Mouse (Mus musculus) CH12.LX (cell line): ENCODE measurements around the gene Fasl. TPM values are rescaled to one million over a fixed set of nuclear protein-coding genes. Genes with fewer than 3 reads are reported as not detected.

Source experiments
- DNase-seq: peaks from one replicate; pipeline ENCODE4 v3.0.0-alpha.2; 2013; ENCODE audit errors: extremely low read depth
- H3K27ac ChIP-seq: 2 replicates; pipeline ENCODE4 v1.5.1; 2012; ENCODE audit warnings: low read depth, mild to moderate bottlenecking, control low read depth, moderate library complexity; ENCODE audit not compliant: insufficient read depth
- H3K27me3 ChIP-seq: replicated peaks from 2 replicates; pipeline ENCODE3; 2012; ENCODE audit warnings: inconsistent platforms
- H3K36me3 ChIP-seq, 2 experiments: replicated peaks in 1 of 2; 2 replicates each; pipeline versions ENCODE3 to v1.6.1; 2012; ENCODE audit warnings: inconsistent platforms in 1 of 2, low read length in 1 of 2, mild to moderate bottlenecking in 1 of 2, mixed read lengths in 1 of 2, moderate library complexity in 1 of 2; ENCODE audit not compliant: control insufficient read depth in 1 of 2, insufficient read depth in 1 of 2
- H3K4me1 ChIP-seq, 2 experiments: 2 replicates each; pipeline ENCODE4 v1.6.1; 2012; ENCODE audit warnings: inconsistent platforms in 1 of 2, moderate library complexity in 1 of 2; ENCODE audit not compliant: insufficient read depth in 2 of 2, control insufficient read depth in 1 of 2
- H3K4me2 ChIP-seq: 2 replicates; pipeline ENCODE4 v1.6.1; 2012; ENCODE audit warnings: low read depth, mild to moderate bottlenecking, control low read depth; ENCODE audit not compliant: poor library complexity, insufficient read depth, severe bottlenecking
- H3K4me3 ChIP-seq, 3 experiments: fragments of 150-350 bp in 1 of 3; sonication (generic) in 1 of 3; replicated peaks in 1 of 3; 2 replicates each; pipeline versions ENCODE3 to v1.5.1; 2011 to 2012; ENCODE audit warnings: low read depth in 2 of 3, low read length in 2 of 3, mild to moderate bottlenecking in 2 of 3, moderate library complexity in 2 of 3, control low read depth in 1 of 3, improper control_type of control experiment in 1 of 3, inconsistent platforms in 1 of 3, mixed read lengths in 1 of 3; ENCODE audit not compliant: poor library complexity in 1 of 3
- H3K79me2 ChIP-seq: replicated peaks from 2 replicates; pipeline ENCODE4 v1.6.1; 2012; ENCODE audit warnings: mild to moderate bottlenecking, moderate library complexity; ENCODE audit not compliant: control insufficient read depth, poor library complexity, insufficient read depth, severe bottlenecking; ENCODE audit errors: extremely low read depth
- H3K9ac ChIP-seq: 2 replicates; pipeline ENCODE4 v1.6.1; 2012; ENCODE audit warnings: low read depth, mild to moderate bottlenecking, control low read depth, moderate library complexity; ENCODE audit not compliant: insufficient read depth
- H3K9me3 ChIP-seq: replicated peaks from 2 replicates; pipeline ENCODE3; 2012; ENCODE audit warnings: low read length, inconsistent platforms, mixed read lengths
- BHLHE40 ChIP-seq: IDR thresholded peaks from 2 replicates; pipeline ENCODE4 v1.6.1; 2011; ENCODE audit warnings: mild to moderate bottlenecking, low read depth, low read length, improper control_type of control experiment
- CHD1 ChIP-seq: IDR thresholded peaks from 2 replicates; pipeline ENCODE4 v1.6.1; 2012; ENCODE audit warnings: low read depth, low read length, improper control_type of control experiment, inconsistent platforms
- CHD2 ChIP-seq: IDR thresholded peaks from 2 replicates; pipeline ENCODE4 v1.6.1; 2011; ENCODE audit warnings: low read length, improper control_type of control experiment
- CTCF ChIP-seq, 2 experiments: IDR thresholded peaks in 1 of 2; conservative IDR thresholded peaks in 1 of 2; 2 replicates each; pipeline ENCODE4 v1.5.1; 2011 to 2012; ENCODE audit warnings: low read depth in 2 of 2, low read length in 2 of 2, improper control_type of control experiment in 1 of 2, inconsistent platforms in 1 of 2, mild to moderate bottlenecking in 1 of 2, moderate library complexity in 1 of 2
- E2F4 ChIP-seq: IDR thresholded peaks from 2 replicates; pipeline ENCODE4 v1.6.1; 2011; ENCODE audit warnings: low read depth, low read length, improper control_type of control experiment; ENCODE audit not compliant: insufficient replicate concordance
- ELF1 ChIP-seq: IDR thresholded peaks from 2 replicates; pipeline ENCODE4 v1.6.1; 2014; ENCODE audit warnings: low read depth, mild to moderate bottlenecking, inconsistent platforms, low read length, improper control_type of control experiment
- EP300 ChIP-seq: IDR thresholded peaks from 2 replicates; pipeline ENCODE4 v1.6.1; 2011; ENCODE audit warnings: low read length, improper control_type of control experiment
- ETS1 ChIP-seq: conservative IDR thresholded peaks from 2 replicates; pipeline ENCODE4 v1.6.1; 2012; ENCODE audit warnings: low read depth, mild to moderate bottlenecking, inconsistent platforms, low read length, improper control_type of control experiment, moderate library complexity
- GABPA ChIP-seq: IDR thresholded peaks from 2 replicates; pipeline ENCODE4 v1.6.1; 2012; ENCODE audit warnings: low read depth, low read length, improper control_type of control experiment, inconsistent platforms; ENCODE audit not compliant: insufficient replicate concordance
- HCFC1 ChIP-seq: IDR thresholded peaks from 2 replicates; pipeline ENCODE4 v1.6.1; 2012; ENCODE audit warnings: low read depth, mild to moderate bottlenecking, inconsistent platforms, low read length, improper control_type of control experiment
- IRF4 ChIP-seq: IDR thresholded peaks from 2 replicates; pipeline ENCODE4 v1.6.1; 2014; ENCODE audit warnings: low read depth, mild to moderate bottlenecking, inconsistent platforms, low read length, improper control_type of control experiment
- JUN ChIP-seq: IDR thresholded peaks from 2 replicates; pipeline ENCODE4 v1.6.1; 2011; ENCODE audit warnings: low read depth, mild to moderate bottlenecking, low read length, improper control_type of control experiment, moderate library complexity; ENCODE audit not compliant: insufficient read depth
- JUND ChIP-seq: conservative IDR thresholded peaks from 2 replicates; pipeline ENCODE4 v1.6.1; 2011; ENCODE audit warnings: low read depth, low read length, improper control_type of control experiment
- KAT2A ChIP-seq: IDR thresholded peaks from 2 replicates; pipeline ENCODE4 v1.6.1; 2012; ENCODE audit warnings: low read length, improper control_type of control experiment, inconsistent platforms; ENCODE audit not compliant: insufficient replicate concordance
- MAFK ChIP-seq: IDR thresholded peaks from 2 replicates; pipeline ENCODE4 v1.6.1; 2011; ENCODE audit warnings: low read length, improper control_type of control experiment; ENCODE audit not compliant: insufficient replicate concordance
- MAX ChIP-seq: IDR thresholded peaks from 2 replicates; pipeline ENCODE4 v1.6.1; 2011; ENCODE audit warnings: low read length, improper control_type of control experiment
- MAZ ChIP-seq: IDR thresholded peaks from 2 replicates; pipeline ENCODE4 v1.6.1; 2012; ENCODE audit warnings: low read depth, mild to moderate bottlenecking, inconsistent platforms, low read length, improper control_type of control experiment, moderate library complexity
- MEF2A ChIP-seq: IDR thresholded peaks from 2 replicates; pipeline ENCODE4 v1.6.1; 2014; ENCODE audit warnings: low read depth, mild to moderate bottlenecking, inconsistent platforms, low read length, improper control_type of control experiment, borderline replicate concordance
- MXI1 ChIP-seq: IDR thresholded peaks from 2 replicates; pipeline ENCODE4 v1.6.1; 2011; ENCODE audit warnings: mild to moderate bottlenecking, low read depth, low read length, improper control_type of control experiment
- MYC ChIP-seq: IDR thresholded peaks from 2 replicates; pipeline ENCODE4 v1.6.1; 2011; ENCODE audit warnings: low read depth, mild to moderate bottlenecking, improper control_type of control experiment, low read length
- NELFE ChIP-seq: IDR thresholded peaks from 2 replicates; pipeline ENCODE4 v1.6.1; 2011; ENCODE audit warnings: low read depth, low read length, improper control_type of control experiment
- NRF1 ChIP-seq: IDR thresholded peaks from 2 replicates; pipeline ENCODE4 v1.6.1; 2014; ENCODE audit warnings: low read depth, mild to moderate bottlenecking, inconsistent platforms, low read length, improper control_type of control experiment, moderate library complexity
- PAX5 ChIP-seq: IDR thresholded peaks from 2 replicates; pipeline ENCODE4 v1.6.1; 2012; ENCODE audit warnings: low read length, inconsistent platforms, mixed read lengths
- POLR2A ChIP-seq: IDR thresholded peaks from 2 replicates; pipeline ENCODE4 v1.6.1; 2011; ENCODE audit warnings: low read depth, mild to moderate bottlenecking, improper control_type of control experiment, low read length
- POLR2AphosphoS2 ChIP-seq: IDR thresholded peaks from 2 replicates; pipeline ENCODE4 v1.6.1; 2011; ENCODE audit warnings: low read depth, low read length, improper control_type of control experiment
- RAD21 ChIP-seq: IDR thresholded peaks from 2 replicates; pipeline ENCODE4 v1.6.1; 2011; ENCODE audit warnings: low read depth, mild to moderate bottlenecking, low read length, improper control_type of control experiment, moderate library complexity
- RCOR1 ChIP-seq: conservative IDR thresholded peaks from 2 replicates; pipeline ENCODE4 v1.6.1; 2012; ENCODE audit warnings: low read depth, mild to moderate bottlenecking, inconsistent platforms, low read length, improper control_type of control experiment
- SIN3A ChIP-seq: IDR thresholded peaks from 2 replicates; pipeline ENCODE4 v1.6.1; 2012; ENCODE audit warnings: low read length, improper control_type of control experiment, inconsistent platforms
- SMC3 ChIP-seq: IDR thresholded peaks from 2 replicates; pipeline ENCODE4 v1.6.1; 2011; ENCODE audit warnings: low read depth, low read length, improper control_type of control experiment
- TBP ChIP-seq: conservative IDR thresholded peaks from 2 replicates; pipeline ENCODE4 v1.6.1; 2011; ENCODE audit warnings: low read depth, low read length, improper control_type of control experiment
- TCF12 ChIP-seq: IDR thresholded peaks from 2 replicates; pipeline ENCODE4 v1.6.1; 2014; ENCODE audit warnings: low read depth, mild to moderate bottlenecking, inconsistent platforms, low read length, improper control_type of control experiment
- UBTF ChIP-seq: IDR thresholded peaks from 2 replicates; pipeline ENCODE4 v1.6.1; 2012; ENCODE audit warnings: low read depth, mild to moderate bottlenecking, inconsistent platforms, low read length, improper control_type of control experiment, moderate library complexity
- USF1 ChIP-seq: IDR thresholded peaks from 2 replicates; pipeline ENCODE4 v1.6.1; 2014; ENCODE audit warnings: low read depth, mild to moderate bottlenecking, inconsistent platforms, low read length, improper control_type of control experiment
- USF2 ChIP-seq: conservative IDR thresholded peaks from 2 replicates; pipeline ENCODE4 v1.6.1; 2011; ENCODE audit warnings: low read depth, low read length, improper control_type of control experiment
- ZC3H11A ChIP-seq: IDR thresholded peaks from 2 replicates; pipeline ENCODE4 v1.6.1; 2012; ENCODE audit warnings: low read depth, mild to moderate bottlenecking, inconsistent platforms, low read length, improper control_type of control experiment
- ZKSCAN1 ChIP-seq: IDR thresholded peaks from 2 replicates; pipeline ENCODE4 v1.6.1; 2012; ENCODE audit warnings: low read depth, inconsistent platforms, low read length, improper control_type of control experiment, borderline replicate concordance
- ZMIZ1 ChIP-seq: IDR thresholded peaks from 2 replicates; pipeline ENCODE4 v1.6.1; 2012; ENCODE audit warnings: low read depth, mild to moderate bottlenecking, inconsistent platforms, low read length, improper control_type of control experiment
- ZNF384 ChIP-seq: IDR thresholded peaks from 2 replicates; pipeline ENCODE4 v1.6.1; 2012; ENCODE audit warnings: low read depth, low read length, improper control_type of control experiment, inconsistent platforms
- dilution Hi-C: fragments of 300-500 bp; cut with MboI; formaldehyde crosslinking; loops from 2 replicates; pipeline ENCODE4 v1.14.3; 2020; ENCODE audit warnings: low sequenced_read_pairs; ENCODE audit not compliant: extremely low pct_unique_long_range_greater_than_20kb, extremely low pct_ligation_motif_present
- in situ Hi-C: fragments of 300-500 bp; cut with MboI; formaldehyde crosslinking; loops from 3 replicates; pipeline ENCODE4 v1.14.3; 2019; ENCODE audit warnings: low sequenced_read_pairs, low pct_ligation_motif_present, low pct_unique_long_range_greater_than_20kb, mixed read lengths
- polyA plus RNA-seq: library from polyadenylated mRNA; unstranded; fragments of >175 nt; gene quantifications from 2 replicates; pipeline ENCODE4 v1.2.1, GENCODE M21; 2012; ENCODE audit warnings: low read depth; ENCODE audit not compliant: insufficient read length
- total RNA-seq, 2 experiments: library from RNA; depleted of rRNA; stranded (reverse); fragments of 300-350 nt in 1 of 2; fragments of >200 nt in 1 of 2; gene quantifications; 2 replicates each; pipeline ENCODE4 v1.2.3; 2012 to 2014

The Fasl gene
- total and polyA plus RNA-seq, 3 experiments = 0.08 to 0.32 TPM; not detected in 1

GRCm38 (mm10) chr1:161766656-161767055 lies 21.6 kb downstream of the Fasl start:
- peak overlapping the region; percentile 45 for H3K9ac ChIP-seq
- dilution Hi-C loops (no loop called here), in situ Hi-C loops (no loop called here)
- no peaks in the 10 kb centered on the region for H3K36me3 ChIP-seq
- no peak for TF ChIP-seq KAT2A
- TF ChIP-seq SIN3A = peak; percentile 60; the same call in 1 of the 2 replicates
- peak; percentile 65; the same call in 1 of the 2 replicates for TF ChIP-seq TCF12
- TF ChIP-seq SMC3 = no peak
- TF ChIP-seq ZNF384 = peak; percentile 100
- no peak for TF ChIP-seq ZKSCAN1
- TF ChIP-seq E2F4 = no peak
- no peak for TF ChIP-seq MXI1
- TF ChIP-seq CHD2 = no peak
- TF ChIP-seq ELF1 = peak; percentile 62; the same call in 1 of the 2 replicates
- TF ChIP-seq RCOR1 = no peak
- 0 out of 2 replicates have a peak, but pooled peaks have one; percentile 44 for TF ChIP-seq MAZ
- no peak for TF ChIP-seq NRF1
- TF ChIP-seq MEF2A = no peak
- TF ChIP-seq RAD21 = no peak
- no peak for TF ChIP-seq CTCF (conservative IDR thresholded peaks at IDR 0.05 in 1 of 2, IDR thresholded peaks at IDR 0.05 in 1 of 2; ENCODE audit: low read depth in 2 of 2, low read length in 2 of 2)
- TF ChIP-seq PAX5 = no peak
- peak; percentile 95 for TF ChIP-seq ETS1
- TF ChIP-seq IRF4 = no peak
- peak; percentile 68 for TF ChIP-seq JUN
- peak; percentile 87 for TF ChIP-seq BHLHE40
- TF ChIP-seq POLR2A = peak; percentile 58
- TF ChIP-seq GABPA = no peak
- 0 out of 2 replicates have a peak, but pooled peaks have one; percentile 33 for TF ChIP-seq USF2
- peak; percentile 71; the same call in 1 of the 2 replicates for TF ChIP-seq TBP
- TF ChIP-seq MAX = no peak
- no peak for TF ChIP-seq ZC3H11A
- TF ChIP-seq MAFK = no peak
- TF ChIP-seq MYC = no peak
- peak; percentile 36; the same call in 1 of the 2 replicates for TF ChIP-seq POLR2AphosphoS2
- no peak for TF ChIP-seq CHD1
- TF ChIP-seq NELFE = peak; percentile 61; the same call in 1 of the 2 replicates
- peak; percentile 63; the same call in 1 of the 2 replicates for TF ChIP-seq JUND
- peak; percentile 20 for TF ChIP-seq HCFC1
- no peak for TF ChIP-seq UBTF
- TF ChIP-seq ZMIZ1 = no peak
- TF ChIP-seq USF1 = peak; percentile 61
- peak; percentile 53; the same call in 1 of the 2 replicates for TF ChIP-seq EP300
- H3K79me2 ChIP-seq = no peaks in the 10 kb centered on the region
- H3K4me3 ChIP-seq = peak overlapping the region in 2 of 3 experiments; percentile 31 to 39
- H3K27ac ChIP-seq = no peak overlapping the region
- peaks cover 23 to 57% of the 10 kb centered on the region in 2 experiments for H3K4me1 ChIP-seq
- H3K4me2 ChIP-seq = peak overlapping the region; percentile 63
- H3K27me3 ChIP-seq = no peaks in the 10 kb centered on the region
- H3K9me3 ChIP-seq = no peaks in the 10 kb centered on the region
- DNase-seq = peak; percentile 96
